Mouse (Mus musculus) cerebellum, adult 2 months (tissue): Measurements from ENCODE around the gene Snx17. TPM values are rescaled to one million over a fixed set of nuclear protein-coding genes. Genes with fewer than 3 reads are reported as not detected.
"Not testable (repeated sequence)": the region's sequence is repeated elsewhere in the genome, so short reads cannot be mapped to it uniquely, and the experiment has no call there.

Experiments used
- DNase-seq, 2 experiments: peaks; one replicate each; pipeline ENCODE4 v3.0.0; 2021
- H3K27ac ChIP-seq: fragments of 200-500 bp; 2 replicates; pipeline ENCODE4 v1.5.1; 2012; ENCODE audit warnings: low read length, control low read depth, inconsistent platforms; ENCODE audit not compliant: insufficient read depth
- H3K27me3 ChIP-seq: fragments of 200-500 bp; 2 replicates; pipeline ENCODE4 v1.6.1; 2012; ENCODE audit warnings: inconsistent platforms, mild to moderate bottlenecking, low read length, moderate library complexity; ENCODE audit not compliant: control insufficient read depth, insufficient read depth
- H3K4me1 ChIP-seq: fragments of 200-500 bp; 2 replicates; pipeline ENCODE4 v1.6.1; 2011; ENCODE audit warnings: low read length; ENCODE audit not compliant: control insufficient read depth, insufficient read depth
- H3K4me3 ChIP-seq: fragments of 200-500 bp; replicated peaks from 2 replicates; pipeline ENCODE3; 2011; ENCODE audit warnings: mild to moderate bottlenecking, low read depth, low read length, control low read depth; ENCODE audit not compliant: insufficient read depth
- CTCF ChIP-seq: fragments of 200-500 bp; IDR thresholded peaks from 2 replicates; pipeline ENCODE4 v1.5.1; 2011; ENCODE audit warnings: low read depth, mild to moderate bottlenecking, control low read depth, low read length, moderate library complexity, borderline replicate concordance; ENCODE audit not compliant: insufficient read depth
- POLR2A ChIP-seq: fragments of 200-500 bp; IDR thresholded peaks from 2 replicates; pipeline ENCODE4 v1.6.1; 2011; ENCODE audit warnings: low read length, control low read depth, borderline replicate concordance; ENCODE audit not compliant: insufficient read depth
- WGBS: fragments of 180-500 bp; shearing (Covaris S2); methylation state at CpG from one replicate; pipeline ENCODE4 v1.1.7; 2018; 5-methylcytosine and 5-hydroxymethylcytosine counted together
- polyA plus RNA-seq: library from polyadenylated mRNA; depleted of rRNA; stranded (reverse); fragments of >200 nt; gene quantifications from 2 replicates; pipeline ENCODE4 v1.2.3, GENCODE M21; 2012

The Snx17 gene
- polyA plus RNA-seq, 1 experiment = 124 TPM

GRCm38 (mm10) chr5:31203866-31204265 lies 10.8 kb downstream of the Snx17 start:
- 84% methylated on average over 2 of the region's 2 CpGs for WGBS
- no peaks in the 10 kb centered on the region for H3K4me1 ChIP-seq
- no peak overlapping the region for H3K4me3 ChIP-seq
- no peak for DNase-seq
- no peaks in the 10 kb centered on the region for H3K27me3 ChIP-seq
- no peak overlapping the region for H3K27ac ChIP-seq
- no peak for TF ChIP-seq POLR2A
- TF ChIP-seq CTCF = no peak

- WGBS = 93% methylated on average over 6 of the region's 6 CpGs
- no peak for DNase-seq
- H3K27ac ChIP-seq = no peak overlapping the region
- TF ChIP-seq CTCF = no peak
- TF ChIP-seq POLR2A = no peak
- no peaks in the 10 kb centered on the region for H3K4me1 ChIP-seq
- no peak overlapping the region for H3K4me3 ChIP-seq
- H3K27me3 ChIP-seq = no peaks in the 10 kb centered on the region
These were observed 11.4 kb downstream of the Snx17 start for GRCm38 (mm10) chr5:31204421-31204820.

- not testable (repeated sequence) for H3K4me1 ChIP-seq, H3K27me3 ChIP-seq, H3K27ac ChIP-seq, DNase-seq, H3K4me3 ChIP-seq
- WGBS = 90% methylated on average over 6 of the region's 6 CpGs
These were observed 23.5 kb downstream of the Snx17 start for GRCm38 (mm10) chr5:31216554-31216953.

GRCm38 (mm10) chr5:31218294-31218693 lies 25.3 kb downstream of the Snx17 start:
- peaks cover 2% of the 10 kb centered on the region; the same call in 1 of the 2 replicates for H3K4me1 ChIP-seq

GRCm38 (mm10) chr5:31219070-31219469 lies 26.0 kb downstream of the Snx17 start:
- Histone ChIP-seq H3K4me3 (peak overlapping the region; percentile 6), H3K4me1 (peaks cover 2% of the 10 kb centered on the region; the same call in 1 of the 2 replicates), H3K27ac (no peak overlapping the region), H3K27me3 (no peaks in the 10 kb centered on the region)
- WGBS = 2% methylated on average over 2 of the region's 2 CpGs
- TF ChIP-seq POLR2A (no peak), CTCF (no peak)
- DNase-seq = no peak

More at GRCm38 (mm10) chr5:31218294-31218693, 25.3 kb downstream of the Snx17 start:
- Histone ChIP-seq H3K27me3 (no peaks in the 10 kb centered on the region), H3K27ac (no peak overlapping the region), H3K4me3 (no peak overlapping the region)
- whole genome bisulfite sequencing = 54% methylated on average over 7 of the region's 7 CpGs
- no peak for DNase-seq
- TF ChIP-seq CTCF = no peak
- no peak for TF ChIP-seq POLR2A

GRCm38 (mm10) chr5:31219474-31219873 lies 26.4 kb downstream of the Snx17 start:
- no peak for TF ChIP-seq CTCF
- TF ChIP-seq POLR2A = no peak
- 2% methylated on average over 11 of the region's 11 CpGs for WGBS

GRCm38 (mm10) chr5:31219911-31220447 lies 27.0 kb downstream of the Snx17 start:
- Histone ChIP-seq H3K27me3 (no peaks in the 10 kb centered on the region), H3K4me1 (peaks cover 2% of the 10 kb centered on the region; the same call in 1 of the 2 replicates), H3K27ac (peak overlapping the region; percentile 35; the same call in 1 of the 2 replicates), H3K4me3 (peak overlapping the region; percentile 76)
- no peak for DNase-seq
- WGBS = under 1% methylated on average over 40 of the region's 40 CpGs
- TF ChIP-seq POLR2A (no peak), CTCF (no peak)

More at GRCm38 (mm10) chr5:31219474-31219873, 26.4 kb downstream of the Snx17 start:
- Histone ChIP-seq H3K27me3 (no peaks in the 10 kb centered on the region), H3K27ac (no peak overlapping the region), H3K4me1 (peaks cover 2% of the 10 kb centered on the region; the same call in 1 of the 2 replicates), H3K4me3 (peak overlapping the region; percentile 76)
- DNase-seq = no peak

GRCm38 (mm10) chr5:31220448-31221303 lies 27.6 kb downstream of the Snx17 start, which contains the start of gene Ppm1g:
TSS of gene Ppm1g (minus strand) at chr5:31220687.
- DNase-seq = peak; percentile 95 to 96
- H3K4me1 ChIP-seq = peaks cover 2% of the 10 kb centered on the region; the same call in 1 of the 2 replicates
- peak within 1 kb of the TSS; percentile 90 for H3K4me3 ChIP-seq
- no peaks in the 10 kb centered on the region for H3K27me3 ChIP-seq
- H3K27ac ChIP-seq = peak within 1 kb of the TSS; percentile 67
- TF ChIP-seq POLR2A = peak; percentile 98
- TF ChIP-seq CTCF = no peak
- WGBS = under 1% methylated on average over 70 of the region's 70 CpGs
